Mouse (Mus musculus) frontal cortex, adult (tissue): ENCODE measurements around the gene Soat1.
"Not testable (repeated sequence)": the region's sequence is repeated elsewhere in the genome, so short reads cannot be mapped to it uniquely, and the experiment has no call there.

Source experiments
- ATAC-seq: cut with Nextera tagmentation; 2 replicates; pipeline ENCODE4 v1.9.2; 2017; ENCODE audit warnings: mild to moderate bottlenecking, moderate library complexity, mixed read lengths; ENCODE audit not compliant: low TSS enrichment

The Soat1 gene

DNA sequence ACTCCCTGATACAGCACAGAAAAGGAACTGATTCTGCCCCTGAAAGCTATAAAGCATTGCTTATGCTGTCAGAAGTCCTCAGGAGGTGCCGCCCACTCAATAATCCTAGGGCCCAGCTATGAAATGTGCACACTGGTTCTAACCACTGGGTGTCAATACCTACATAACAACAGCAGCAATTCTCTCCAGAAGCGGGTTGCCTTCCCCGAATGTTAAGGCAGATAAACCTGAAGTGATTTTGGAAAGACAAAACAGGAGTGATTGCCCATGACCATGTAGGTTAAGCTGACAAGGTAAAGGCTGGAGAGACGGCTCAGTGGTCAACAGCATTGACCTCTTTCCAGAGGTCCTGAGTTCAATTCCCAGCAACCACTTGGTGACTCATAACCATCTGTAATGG is 48.4 kb downstream of the Soat1 start:
- ATAC-seq, result no peak

DNA sequence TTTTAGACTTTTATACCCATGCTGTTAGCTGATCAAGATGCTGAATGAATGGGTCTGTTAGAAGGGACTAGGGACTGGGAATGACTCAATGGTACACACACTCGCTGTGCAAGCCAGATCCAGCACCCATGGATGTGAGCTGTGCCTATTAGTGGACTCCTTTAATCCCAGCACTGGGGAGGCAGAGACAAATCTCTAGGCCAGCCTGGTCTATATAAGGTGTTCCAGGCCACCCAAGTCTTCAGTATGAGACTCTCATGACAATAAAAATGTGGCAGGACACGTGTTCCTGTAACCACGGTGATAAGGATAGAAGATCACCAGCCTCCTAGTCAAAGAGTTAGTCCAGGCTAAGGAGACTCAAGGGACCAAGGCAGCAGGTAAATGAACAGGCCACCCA is 50.1 kb downstream of the Soat1 start:
- no peak for ATAC-seq

DNA sequence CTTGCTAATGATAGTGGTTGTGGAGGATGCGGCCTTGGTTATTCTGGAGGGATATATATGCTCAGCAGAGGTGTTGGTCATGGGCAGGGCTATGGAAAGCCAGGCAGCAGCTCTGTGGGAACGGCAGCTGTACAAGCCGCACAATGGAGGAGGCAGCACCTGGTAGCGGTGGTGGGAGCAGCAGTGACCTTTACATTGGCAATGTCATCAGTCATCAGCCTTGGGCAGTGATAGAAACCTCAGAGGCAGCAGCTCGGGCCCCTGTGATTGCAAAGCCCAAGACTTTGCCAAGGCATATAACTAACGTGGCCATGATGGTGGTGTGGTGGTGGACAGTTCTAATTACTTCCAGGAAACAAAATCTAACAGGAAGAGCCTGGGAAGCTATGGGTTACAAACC is 50.6 kb downstream of the Soat1 start:
- ATAC-seq, result no peak

DNA sequence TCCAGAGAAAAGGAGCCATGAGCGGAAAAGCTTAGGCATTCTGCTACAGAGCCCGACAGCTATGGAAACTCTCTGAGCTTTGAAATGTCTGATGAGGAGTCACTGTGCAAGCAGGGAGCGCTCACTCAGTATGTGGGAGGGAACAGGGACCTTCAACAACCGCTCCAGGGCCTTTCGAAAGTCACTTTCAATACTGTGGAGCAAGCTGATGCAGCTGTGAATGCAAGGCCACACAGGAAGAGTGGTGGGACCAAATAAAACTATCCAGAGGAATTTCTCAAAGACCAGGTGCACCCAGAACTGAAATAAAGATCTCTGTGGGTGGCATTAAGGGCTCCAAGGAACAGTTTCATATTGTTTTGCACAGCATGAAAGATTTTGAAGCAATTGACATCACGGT is 51.3 kb downstream of the Soat1 start:
- ATAC-seq, result no peak

DNA sequence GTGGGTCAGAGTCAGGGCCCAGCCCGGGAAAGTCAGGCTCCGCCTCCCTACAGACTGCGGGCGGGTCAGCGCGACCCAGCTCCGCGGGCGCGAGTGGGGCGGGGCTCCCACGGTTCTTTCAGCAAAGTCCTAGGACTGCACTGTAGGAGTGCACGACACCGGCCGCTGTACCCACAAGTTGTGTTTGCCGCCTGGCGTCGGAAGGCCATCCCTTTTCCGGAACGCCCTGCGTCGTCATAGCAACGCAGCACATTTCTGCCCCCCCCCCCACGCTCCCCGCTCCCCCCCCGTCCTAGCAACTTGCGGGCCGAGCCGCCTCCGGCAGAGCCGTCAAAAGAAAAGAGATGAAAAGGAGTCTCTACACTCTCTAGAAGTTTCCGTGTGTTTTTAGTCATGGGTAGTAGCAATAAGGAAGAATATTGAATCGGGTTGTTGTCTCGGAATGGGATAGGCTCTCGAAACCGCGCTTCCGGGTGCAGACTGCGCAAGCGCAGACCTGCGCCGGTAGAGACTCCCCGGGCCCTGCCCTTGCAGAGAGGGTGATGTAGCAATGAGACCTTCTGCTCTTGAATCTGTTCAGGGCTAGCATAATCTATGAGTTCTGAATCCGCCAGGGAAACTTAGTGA is 53.3 kb downstream of the Soat1 start, which contains the start of gene Axdnd1:
TSS of gene Axdnd1 (minus strand) at position 489 of the 627 bp plus-strand sequence.
- ATAC-seq, result peak; percentile 96

DNA sequence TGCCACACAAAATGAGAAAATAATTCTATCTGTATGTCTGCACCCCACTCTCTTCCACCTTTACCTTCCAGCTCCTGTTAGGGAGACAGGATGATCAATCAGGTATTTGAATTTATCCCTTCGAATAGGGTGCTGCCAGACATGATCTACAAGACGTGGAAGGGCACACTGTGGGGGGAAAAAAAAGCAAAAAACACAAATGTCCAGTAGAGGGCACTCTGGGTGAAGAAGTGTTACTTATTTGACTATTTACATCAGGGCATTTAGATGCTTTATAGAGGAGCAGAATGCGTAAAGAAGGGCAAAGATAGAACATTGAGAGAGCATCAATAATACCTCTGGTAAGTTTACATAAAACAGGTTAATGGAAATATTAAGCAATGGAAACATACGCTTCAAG is 56.0 kb downstream of the Soat1 start:
- ATAC-seq, result no peak

DNA sequence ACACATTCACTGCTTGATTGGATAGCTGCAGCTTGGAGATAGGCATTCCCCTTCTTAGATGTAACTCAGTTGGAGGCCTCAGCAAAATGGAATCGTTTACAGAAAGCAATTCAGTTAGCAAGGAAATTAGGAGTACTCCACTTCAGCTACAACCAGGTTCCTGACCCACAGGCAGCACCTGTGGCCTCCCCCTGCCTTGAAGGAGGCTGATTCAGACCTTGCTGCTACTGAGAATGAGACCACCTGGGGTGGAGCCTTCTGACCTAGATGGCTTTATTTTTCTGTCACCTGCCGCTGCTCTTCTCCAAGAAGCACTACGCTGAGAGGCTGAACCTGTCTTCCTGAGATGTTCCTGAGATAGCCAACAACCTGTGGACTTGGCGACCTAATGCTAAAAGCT is 65.6 kb downstream of the Soat1 start:
- no peak for ATAC-seq

DNA sequence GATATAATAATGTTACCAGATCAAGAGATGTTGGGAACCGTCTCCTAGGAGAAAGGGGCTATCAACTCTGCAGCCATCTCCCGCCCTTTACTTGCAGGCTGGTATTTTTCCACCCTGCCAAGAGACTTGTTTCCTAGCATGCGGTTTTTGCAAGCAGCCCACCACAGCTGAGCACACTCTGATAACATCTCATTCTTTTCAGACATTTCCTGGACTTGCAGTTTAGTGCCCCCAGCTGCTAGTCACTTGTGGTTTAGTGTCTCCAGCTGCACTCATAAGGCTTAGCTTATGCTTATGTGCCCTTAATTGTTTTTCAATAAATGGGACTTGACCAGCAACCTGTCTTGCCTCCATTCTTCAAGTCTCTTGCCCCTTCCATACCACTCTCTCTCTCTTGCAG is 66.1 kb downstream of the Soat1 start:
- no peak for ATAC-seq

DNA sequence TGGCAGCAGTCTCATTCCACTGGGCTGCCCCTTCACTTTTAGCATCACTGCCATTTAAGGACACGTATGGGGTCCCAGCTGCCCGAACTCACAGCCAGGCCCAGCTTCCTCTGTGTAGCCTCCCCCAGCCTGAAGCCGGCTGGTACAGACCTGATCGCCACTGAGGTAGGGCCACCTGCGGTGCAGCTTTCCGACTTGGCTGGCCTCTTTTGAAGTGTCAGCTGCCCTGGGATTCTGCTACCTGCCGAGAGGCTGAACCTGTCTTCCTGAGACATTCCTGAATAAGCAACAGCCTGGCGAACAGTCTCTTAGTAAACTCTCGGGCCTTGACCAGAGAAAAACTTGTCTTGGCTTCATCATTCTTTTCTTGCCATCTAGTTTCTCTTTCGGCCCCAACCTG is 70.9 kb downstream of the Soat1 start:
- ATAC-seq, result no peak

DNA sequence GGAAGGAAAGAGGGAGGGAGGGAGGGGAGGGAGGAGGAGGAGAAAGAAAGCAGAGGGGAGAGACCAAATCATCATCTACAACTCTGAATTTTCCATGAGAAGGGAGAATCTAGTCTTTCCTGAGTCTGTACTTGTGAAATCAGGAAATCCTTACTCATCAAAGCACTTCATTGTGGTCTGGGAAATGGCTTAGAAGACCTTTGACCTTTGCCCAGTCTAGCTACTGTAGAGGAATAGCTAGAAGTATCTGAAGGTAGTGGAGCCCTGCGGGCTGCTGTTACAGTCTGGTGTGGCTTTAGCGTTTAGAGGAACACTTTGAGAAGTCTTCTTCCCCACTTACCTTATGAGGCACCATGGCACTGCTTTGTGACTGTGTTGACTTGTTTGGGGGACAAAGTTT is 71.6 kb downstream of the Soat1 start:
- ATAC-seq, result no peak

DNA sequence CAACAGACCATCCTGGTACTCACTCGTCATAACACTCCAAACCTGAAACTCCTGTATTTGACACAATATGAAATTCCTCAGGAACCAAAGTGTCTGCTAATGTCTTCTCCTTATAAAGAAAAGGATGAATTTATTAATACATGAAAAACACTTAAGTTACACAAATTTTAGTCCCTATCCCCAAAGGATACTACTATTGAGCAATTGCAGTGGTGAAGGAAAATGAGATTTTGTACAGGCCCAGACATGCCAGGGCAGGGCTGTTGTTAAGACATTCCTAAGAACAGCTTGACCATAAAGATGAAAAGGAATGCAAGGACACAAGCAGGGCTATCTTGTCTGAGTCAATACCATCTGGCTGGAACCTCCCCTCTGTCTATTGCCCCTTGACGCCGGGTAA is 74.0 kb downstream of the Soat1 start:
- not testable (repeated sequence) for ATAC-seq

DNA sequence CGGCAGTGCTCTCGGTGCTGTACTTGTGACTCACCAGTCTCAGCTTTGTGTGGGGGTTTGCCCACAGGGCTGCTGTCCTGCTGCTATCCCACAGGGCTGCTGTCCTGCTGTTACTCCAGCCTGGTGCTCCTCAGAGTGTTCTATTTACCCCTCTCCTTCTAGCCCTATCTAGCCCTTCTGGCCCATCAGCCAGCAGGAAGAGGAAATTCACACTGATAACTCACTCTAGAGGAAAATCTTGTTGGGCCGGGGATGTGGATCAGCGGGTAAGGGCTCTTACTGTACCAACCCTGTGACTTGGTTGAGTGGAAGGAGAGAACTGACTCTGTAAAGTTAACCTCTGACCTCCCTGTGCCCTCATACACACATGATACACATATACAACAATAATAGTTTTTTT is 81.0 kb downstream of the Soat1 start:
- ATAC-seq, result no peak

DNA sequence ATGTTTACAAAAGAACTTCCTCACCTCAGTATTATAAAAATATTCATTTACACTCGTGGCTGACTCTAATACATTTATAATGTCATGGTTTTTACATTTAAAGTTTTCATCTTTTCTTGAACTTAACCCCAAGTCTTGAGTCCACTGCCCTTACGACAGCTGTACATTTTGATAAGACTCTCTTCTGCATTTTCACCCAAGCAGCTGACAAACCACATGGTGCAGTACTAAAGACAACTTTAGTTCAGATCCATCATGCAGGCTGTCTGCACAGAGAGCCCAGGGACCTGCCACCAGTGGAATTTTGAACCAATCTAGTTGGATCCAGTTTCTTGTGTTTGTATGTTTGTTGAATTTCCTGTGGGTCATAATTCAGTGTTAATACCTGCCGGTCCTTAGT is 87.3 kb downstream of the Soat1 start:
- ATAC-seq, result no peak

DNA sequence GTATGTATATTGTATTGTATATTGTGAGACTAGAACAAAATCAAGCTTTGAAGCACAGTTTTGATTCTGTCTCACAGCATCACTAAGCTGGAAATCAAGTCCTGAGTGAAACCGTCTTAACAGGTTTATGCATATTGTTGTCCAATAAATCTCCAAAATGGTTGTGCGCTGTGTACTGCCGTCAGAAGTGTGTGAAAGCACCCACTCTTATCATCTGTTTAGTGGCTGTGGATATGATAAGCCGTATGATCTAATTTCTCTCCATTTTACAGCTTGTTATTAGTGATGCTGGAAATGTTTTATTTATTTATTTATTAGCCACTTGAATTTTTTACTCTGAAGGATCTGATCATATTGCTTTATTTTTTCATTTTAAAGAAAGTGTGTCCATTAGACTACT is 87.9 kb downstream of the Soat1 start:
- no peak for ATAC-seq

DNA sequence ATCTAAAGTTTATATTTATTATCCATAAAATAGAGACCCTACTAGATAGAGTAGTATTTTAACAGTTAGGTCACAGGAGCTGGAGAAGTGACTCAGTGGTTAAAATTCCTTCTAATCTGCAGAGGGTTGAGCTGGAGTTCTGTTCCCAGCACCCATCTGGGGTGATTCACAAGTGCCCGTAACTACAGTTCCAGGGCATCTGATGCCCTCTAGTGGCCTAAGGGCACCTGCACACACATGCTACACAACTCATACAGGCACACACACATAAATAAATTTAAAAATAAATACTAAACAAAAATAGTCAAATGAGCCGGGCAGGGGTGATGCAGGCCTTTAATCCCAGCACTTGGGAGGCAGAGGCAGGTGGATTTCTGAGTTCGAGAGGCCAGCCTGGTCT is 92.9 kb downstream of the Soat1 start:
- ATAC-seq, result no peak
